Mouse (Mus musculus) forebrain, embryonic 12.5 days (tissue): ENCODE data around the gene Gm20388. TPM values are rescaled to one million over a fixed set of nuclear protein-coding genes. Genes with fewer than 3 reads are reported as not detected.
A peak's percentile ranks its signal among the peaks of the same experiment; 100 is the strongest.
"Not testable (repeated sequence)": the region's sequence is repeated elsewhere in the genome, so short reads cannot be mapped to it uniquely, and the experiment has no call there.

Experiments
- ATAC-seq: fragments of 200-750 bp; cut with Nextera tagmentation; 2 replicates; pipeline ENCODE4 v1.8.0; 2017; ENCODE audit warnings: moderate TSS enrichment; ENCODE audit not compliant: low FRiP score
- H3K27ac ChIP-seq: fragments of 300-500 bp; sonication (generic); 2 replicates; pipeline ENCODE4 v1.5.1; 2016; ENCODE audit warnings: mild to moderate bottlenecking
- H3K27me3 ChIP-seq: fragments of 300-500 bp; sonication (generic); 2 replicates; pipeline ENCODE4 v1.6.1; 2016; ENCODE audit warnings: mild to moderate bottlenecking
- H3K36me3 ChIP-seq: fragments of 300-500 bp; sonication (generic); replicated peaks from 2 replicates; pipeline ENCODE4 v1.6.1; 2016; ENCODE audit warnings: mild to moderate bottlenecking
- H3K4me1 ChIP-seq: fragments of 300-500 bp; sonication (generic); 2 replicates; pipeline ENCODE4 v1.6.1; 2016
- H3K4me2 ChIP-seq: fragments of 300-500 bp; sonication (generic); 2 replicates; pipeline ENCODE4 v1.6.1; 2016; ENCODE audit warnings: mild to moderate bottlenecking, moderate library complexity
- H3K4me3 ChIP-seq: fragments of 300-500 bp; sonication (generic); replicated peaks from 2 replicates; pipeline ENCODE4 v1.5.1; 2016; ENCODE audit warnings: mild to moderate bottlenecking
- H3K9ac ChIP-seq: fragments of 300-500 bp; sonication (generic); 2 replicates; pipeline ENCODE4 v1.6.1; 2016; ENCODE audit warnings: mild to moderate bottlenecking
- H3K9me3 ChIP-seq: fragments of 300-500 bp; sonication (generic); 2 replicates; pipeline ENCODE4 v1.6.1; 2016
- WGBS: fragments of 180-500 bp; shearing (Covaris S2); methylation state at CpG from one replicate; pipeline ENCODE4 v1.1.7; 2016; 5-methylcytosine and 5-hydroxymethylcytosine counted together
- polyA plus RNA-seq: library from polyadenylated mRNA; unstranded; fragments of >200 nt; fragmentation: Nextera tagmentation; extraction: Ambion mirVana; gene quantifications from 2 replicates; pipeline ENCODE4 v1.2.1, GENCODE M21; 2016

The Gm20388 gene
- polyA plus RNA-seq, 1 experiment from 2014 or later: not detected

DNA sequence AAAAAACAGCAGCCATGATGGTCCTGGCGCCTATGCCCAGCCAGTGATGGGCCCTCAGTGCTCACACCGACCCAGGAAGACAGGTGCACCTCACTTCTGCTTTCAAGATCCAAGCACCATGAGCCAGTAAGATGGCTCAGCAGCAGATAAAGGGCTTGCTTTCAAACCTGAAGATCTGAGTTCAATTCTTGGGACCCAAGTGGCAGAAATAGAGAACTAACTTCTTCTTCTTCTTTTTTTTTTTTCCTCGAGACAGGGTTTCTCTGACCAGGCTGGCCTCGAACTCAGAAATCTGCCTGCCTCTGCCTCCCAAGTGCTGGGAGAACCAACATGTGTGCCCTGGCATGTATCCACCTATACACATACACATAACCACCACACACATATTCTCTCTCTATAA is 3509.1 kb downstream of the Gm20388 start:
- ATAC-seq: no peak
- Histone ChIP-seq H3K27me3 (no peaks in the 10 kb centered on the region), H3K27ac (no peak overlapping the region), H3K9me3 (no peaks in the 10 kb centered on the region), H3K9ac (no peak overlapping the region), H3K36me3 (peaks cover 59% of the 10 kb centered on the region), H3K4me2 (no peak overlapping the region), H3K4me3 (no peak overlapping the region), H3K4me1 (peaks cover 31% of the 10 kb centered on the region)
- WGBS: 90% methylated on average over 4 of the region's 4 CpGs

DNA sequence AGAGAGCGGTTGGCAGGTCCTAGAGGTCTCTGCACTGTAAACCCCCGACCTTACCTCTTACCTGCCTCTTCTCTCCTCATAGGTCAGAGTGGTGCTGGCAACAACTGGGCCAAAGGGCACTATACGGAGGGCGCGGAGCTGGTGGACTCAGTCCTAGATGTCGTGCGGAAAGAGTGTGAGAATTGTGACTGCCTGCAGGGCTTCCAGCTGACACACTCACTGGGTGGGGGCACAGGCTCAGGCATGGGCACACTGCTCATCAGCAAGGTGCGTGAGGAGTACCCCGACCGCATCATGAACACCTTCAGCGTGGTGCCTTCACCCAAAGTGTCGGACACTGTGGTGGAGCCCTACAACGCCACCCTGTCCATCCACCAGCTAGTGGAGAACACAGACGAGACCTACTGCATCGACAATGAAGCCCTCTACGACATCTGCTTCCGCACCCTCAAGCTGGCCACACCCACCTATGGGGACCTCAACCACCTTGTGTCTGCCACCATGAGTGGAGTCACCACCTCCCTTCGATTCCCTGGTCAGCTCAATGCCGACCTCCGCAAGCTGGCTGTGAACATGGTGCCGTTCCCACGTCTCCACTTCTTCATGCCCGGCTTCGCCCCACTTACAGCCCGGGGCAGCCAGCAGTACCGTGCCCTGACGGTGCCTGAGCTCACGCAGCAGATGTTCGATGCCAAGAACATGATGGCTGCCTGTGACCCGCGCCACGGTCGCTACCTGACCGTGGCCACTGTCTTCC is 3510.1 kb downstream of the Gm20388 start:
- Histone ChIP-seq H3K4me1 (peaks cover 31% of the 10 kb centered on the region), H3K4me3 (no peak overlapping the region), H3K27me3 (no peaks in the 10 kb centered on the region), H3K9me3 (no peaks in the 10 kb centered on the region), H3K4me2 (no peak overlapping the region), H3K36me3 (peaks cover 59% of the 10 kb centered on the region), H3K9ac (no peak overlapping the region), H3K27ac (no peak overlapping the region)
- 0 out of 2 replicates have a peak, but pooled peaks have one; percentile 15 for ATAC-seq
- WGBS: 95% methylated on average over 34 of the region's 34 CpGs

DNA sequence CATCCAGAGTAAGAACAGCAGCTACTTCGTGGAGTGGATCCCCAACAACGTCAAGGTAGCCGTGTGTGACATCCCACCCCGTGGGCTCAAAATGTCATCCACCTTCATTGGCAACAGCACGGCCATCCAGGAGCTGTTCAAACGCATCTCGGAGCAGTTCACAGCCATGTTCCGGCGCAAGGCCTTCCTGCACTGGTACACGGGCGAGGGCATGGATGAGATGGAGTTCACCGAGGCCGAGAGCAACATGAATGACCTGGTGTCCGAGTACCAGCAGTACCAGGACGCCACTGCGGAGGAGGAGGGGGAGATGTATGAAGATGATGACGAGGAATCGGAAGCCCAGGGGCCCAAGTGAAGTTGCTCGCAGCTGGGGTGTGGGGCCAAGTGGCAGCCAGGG is 3510.7 kb downstream of the Gm20388 start:
- H3K27me3 ChIP-seq: no peaks in the 10 kb centered on the region
- H3K36me3 ChIP-seq: peaks cover 59% of the 10 kb centered on the region
- no peak overlapping the region for H3K9ac ChIP-seq
- WGBS: 91% methylated on average over 19 of the region's 19 CpGs
- no peak overlapping the region for H3K27ac ChIP-seq
- 0 out of 2 replicates have a peak, but pooled peaks cover under 1% of the 10 kb centered on the region for H3K9me3 ChIP-seq
- H3K4me1 ChIP-seq: peaks cover 30% of the 10 kb centered on the region
- ATAC-seq: no peak
- H3K4me2 ChIP-seq: no peak overlapping the region
- H3K4me3 ChIP-seq: no peak overlapping the region

DNA sequence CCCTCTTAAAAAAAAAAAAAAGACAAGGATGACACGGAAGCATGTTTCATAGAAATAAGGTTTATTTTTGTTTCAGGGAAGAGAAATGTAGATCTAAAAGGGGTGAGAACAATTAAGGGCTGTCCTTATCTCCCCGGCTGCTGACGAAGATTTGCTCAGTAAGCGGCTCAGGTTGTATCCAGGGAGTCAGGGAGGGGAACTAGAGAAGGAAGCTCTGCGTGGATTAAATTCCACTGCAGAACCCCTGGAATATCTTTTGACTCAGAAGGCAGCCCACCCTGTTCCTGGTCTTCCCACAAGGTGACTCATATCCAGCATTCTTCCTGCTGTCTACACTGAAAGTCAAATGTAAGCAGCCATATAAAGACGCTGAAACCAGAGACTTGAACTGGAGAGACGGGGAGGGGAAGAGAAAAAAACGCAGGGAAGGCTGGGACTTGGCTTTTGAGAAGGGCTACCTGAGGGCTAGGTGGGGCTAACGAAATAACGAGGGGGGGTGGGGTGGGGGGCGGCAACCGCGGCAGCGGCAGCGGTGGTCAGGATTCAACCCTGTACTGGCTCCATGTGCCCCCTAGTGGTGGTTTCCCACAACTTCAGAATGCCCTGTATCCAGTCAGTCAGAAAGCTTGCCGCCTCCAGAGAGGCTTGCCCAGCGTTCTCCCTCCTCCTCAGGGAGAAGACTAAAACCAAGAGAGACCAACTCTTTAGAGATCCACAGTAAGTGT is 3511.6 kb downstream of the Gm20388 start:
- H3K4me2 ChIP-seq: no peak overlapping the region; the same call in 1 of the 2 replicates
- H3K27ac ChIP-seq: no peak overlapping the region

DNA sequence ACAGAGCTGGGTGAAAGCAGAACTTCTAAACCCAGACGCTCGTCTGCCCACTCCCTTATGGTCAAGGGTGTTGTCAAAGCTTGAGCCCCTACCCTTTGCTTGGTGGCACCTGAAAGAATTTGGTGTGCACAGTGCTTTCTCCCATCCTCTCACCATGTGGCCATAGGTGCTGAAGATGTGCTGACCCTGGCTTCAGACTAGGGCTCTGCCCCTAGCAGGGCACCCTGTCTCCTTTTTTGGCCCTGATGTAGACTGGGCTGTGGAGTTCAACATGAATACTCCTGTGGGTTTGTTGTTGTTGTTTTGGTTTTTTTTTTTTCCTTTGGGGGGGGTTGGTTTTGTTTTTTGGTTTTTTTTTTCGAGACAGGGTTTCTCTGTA is 3512.1 kb downstream of the Gm20388 start:
- Histone ChIP-seq H3K9ac (no peak overlapping the region), H3K27ac (no peak overlapping the region), H3K4me2 (no peak overlapping the region), H3K27me3 (no peaks in the 10 kb centered on the region), H3K36me3 (peaks cover 49% of the 10 kb centered on the region), H3K4me3 (no peak overlapping the region), H3K4me1 (peaks cover 18% of the 10 kb centered on the region), H3K9me3 (peaks cover 15% of the 10 kb centered on the region)
- WGBS: 25% methylated on average over 3 of the region's 3 CpGs
- 0 out of 2 replicates have a peak, but pooled peaks have one; percentile 2 for ATAC-seq

More for the DNA sequence above, 3511.6 kb downstream of the Gm20388 start:
- Histone ChIP-seq H3K9me3 (peaks cover 10% of the 10 kb centered on the region), H3K4me1 (peaks cover 21% of the 10 kb centered on the region), H3K4me3 (0 out of 2 replicates have a peak overlapping the region, but pooled peaks have one; percentile 5), H3K27me3 (no peaks in the 10 kb centered on the region), H3K9ac (no peak overlapping the region), H3K36me3 (peaks cover 53% of the 10 kb centered on the region)
- ATAC-seq: peak; percentile 65
- 20% methylated on average over 17 of the region's 17 CpGs for WGBS

DNA sequence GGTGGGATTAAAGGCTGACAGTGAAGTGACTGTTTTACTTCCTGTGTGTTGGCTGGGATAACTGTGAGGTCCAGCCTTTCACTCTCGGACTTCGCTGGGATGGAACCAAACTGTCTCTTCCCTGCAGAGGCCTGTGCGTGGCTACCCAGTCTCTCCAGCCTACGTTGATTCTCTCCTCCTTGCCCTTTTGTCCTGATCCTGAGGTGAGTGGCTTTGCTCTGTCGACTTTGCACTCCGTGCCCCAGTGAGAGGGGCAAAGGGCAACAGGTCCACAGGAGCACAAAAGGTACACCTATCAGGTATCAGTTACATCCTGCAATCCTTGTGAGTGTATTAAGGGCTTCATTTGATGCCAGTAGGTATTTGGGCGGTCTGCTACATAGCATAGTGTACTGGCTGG is 3512.8 kb downstream of the Gm20388 start, which contains the start of gene Def8:
TSS of gene Def8 (plus strand) at position 87 of the 400 bp plus-strand sequence.
- Histone ChIP-seq H3K27me3 (no peaks in the 10 kb centered on the region), H3K4me1 (peaks cover 13% of the 10 kb centered on the region), H3K9me3 (peaks cover 22% of the 10 kb centered on the region), H3K9ac (no peak within 1 kb of the TSS), H3K36me3 (peaks cover 42% of the 10 kb centered on the region), H3K4me3 (0 out of 2 replicates have a peak within 1 kb of the TSS, but pooled peaks have one; percentile 5), H3K4me2 (no peak within 1 kb of the TSS; the same call in 1 of the 2 replicates), H3K27ac (no peak within 1 kb of the TSS)
- ATAC-seq: no peak
- WGBS: 77% methylated on average over 7 of the region's 7 CpGs

DNA sequence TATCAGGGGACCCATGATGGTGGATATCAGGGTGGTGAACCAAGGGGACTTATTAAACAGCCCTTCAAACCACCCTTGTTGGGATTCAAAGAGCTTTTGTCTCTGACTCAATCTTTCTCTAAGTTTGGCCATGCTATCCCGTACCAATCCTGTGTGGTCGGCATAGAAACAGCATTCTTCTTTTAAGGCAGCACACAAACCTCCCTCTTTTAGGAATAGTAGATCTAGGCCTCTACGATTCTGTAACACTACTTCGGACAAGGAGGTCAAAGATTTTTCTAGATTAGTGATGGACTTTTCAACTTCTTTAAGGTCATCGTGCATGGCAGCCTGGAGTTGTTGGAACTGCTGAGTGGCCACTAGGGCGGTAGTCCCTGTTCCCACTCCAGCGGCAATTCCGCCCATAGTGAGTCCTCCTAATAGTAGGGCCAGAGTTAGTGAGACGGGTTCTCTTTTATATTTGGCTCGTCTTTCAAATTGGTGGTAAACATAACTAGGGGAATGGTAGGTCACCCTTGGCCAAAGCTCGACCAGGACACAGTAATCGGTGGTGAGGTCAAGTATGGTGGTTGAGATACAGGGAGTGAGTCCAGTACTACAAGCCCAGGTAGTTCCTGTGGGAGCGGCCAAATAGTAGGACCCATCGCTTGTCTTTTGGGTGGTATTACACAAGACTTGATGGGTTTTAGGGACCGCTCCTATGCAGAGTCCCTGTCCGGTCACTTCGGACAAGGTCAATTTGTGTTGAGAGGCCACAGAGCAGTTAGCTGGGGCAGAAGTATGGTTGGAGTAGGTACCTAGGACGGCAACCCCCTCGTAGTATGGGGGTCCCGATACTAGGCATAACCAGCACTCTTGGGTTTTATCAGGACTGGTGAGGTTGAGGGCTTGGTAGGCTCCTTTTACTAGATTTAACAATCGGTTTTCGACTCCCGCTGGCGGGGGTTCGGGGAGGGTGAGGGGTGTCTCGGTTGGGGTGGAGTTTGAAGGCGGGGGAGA is 3516.2 kb downstream of the Gm20388 start:
- WGBS: 95% methylated on average over 27 of the region's 27 CpGs
- peaks cover 9% of the 10 kb centered on the region; the same call in 1 of the 2 replicates for H3K36me3 ChIP-seq

DNA sequence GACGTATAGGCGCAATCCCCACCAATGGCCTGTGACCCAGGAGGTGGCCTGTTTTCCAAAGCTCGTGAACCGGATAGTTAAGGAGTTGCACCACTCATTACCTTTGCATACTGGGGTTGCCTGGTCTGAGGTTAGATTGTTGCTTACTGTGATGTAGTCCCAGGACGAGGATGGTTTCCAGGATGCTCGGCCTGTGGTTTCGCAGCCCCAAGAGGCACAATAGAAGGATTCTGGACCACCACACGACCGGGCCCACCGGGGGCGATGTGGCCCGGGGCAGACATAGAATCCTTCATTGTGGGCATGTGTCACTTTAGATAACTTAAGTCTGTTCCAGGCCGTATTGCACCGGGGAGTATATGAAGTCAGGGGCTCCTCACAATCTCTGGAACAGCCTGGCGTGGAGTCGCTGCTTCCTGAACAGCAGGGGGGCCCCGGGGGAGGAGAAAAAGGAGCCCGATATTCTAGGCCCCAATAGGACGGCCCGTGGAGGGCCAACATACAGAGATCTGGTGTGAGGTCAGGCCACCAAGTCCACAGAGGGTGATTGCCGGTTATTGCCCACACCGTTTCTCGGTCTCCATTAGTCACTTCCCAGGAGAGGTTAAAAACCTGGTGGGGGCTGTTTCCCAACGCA is 3517.1 kb downstream of the Gm20388 start:
- no peak overlapping the region for H3K27ac ChIP-seq
- 0 out of 2 replicates have a peak, but pooled peaks cover under 1% of the 10 kb centered on the region for H3K4me1 ChIP-seq
- H3K9me3 ChIP-seq: peaks cover 55% of the 10 kb centered on the region
- H3K9ac ChIP-seq: no peak overlapping the region
- no peak for ATAC-seq
- H3K36me3 ChIP-seq: peaks cover under 1% of the 10 kb centered on the region; the same call in 1 of the 2 replicates
- H3K4me2 ChIP-seq: no peak overlapping the region
- no peaks in the 10 kb centered on the region for H3K27me3 ChIP-seq
- no peak overlapping the region for H3K4me3 ChIP-seq
- 97% methylated on average over 24 of the region's 24 CpGs for WGBS

More for the DNA sequence above, 3516.2 kb downstream of the Gm20388 start:
- no peak overlapping the region for H3K4me3 ChIP-seq
- no peak overlapping the region for H3K27ac ChIP-seq
- H3K27me3 ChIP-seq: no peaks in the 10 kb centered on the region
- ATAC-seq: no peak
- H3K4me1 ChIP-seq: peaks cover 9% of the 10 kb centered on the region; the same call in 1 of the 2 replicates
- no peak overlapping the region for H3K9ac ChIP-seq
- H3K9me3 ChIP-seq: peaks cover 45% of the 10 kb centered on the region
- no peak overlapping the region for H3K4me2 ChIP-seq

DNA sequence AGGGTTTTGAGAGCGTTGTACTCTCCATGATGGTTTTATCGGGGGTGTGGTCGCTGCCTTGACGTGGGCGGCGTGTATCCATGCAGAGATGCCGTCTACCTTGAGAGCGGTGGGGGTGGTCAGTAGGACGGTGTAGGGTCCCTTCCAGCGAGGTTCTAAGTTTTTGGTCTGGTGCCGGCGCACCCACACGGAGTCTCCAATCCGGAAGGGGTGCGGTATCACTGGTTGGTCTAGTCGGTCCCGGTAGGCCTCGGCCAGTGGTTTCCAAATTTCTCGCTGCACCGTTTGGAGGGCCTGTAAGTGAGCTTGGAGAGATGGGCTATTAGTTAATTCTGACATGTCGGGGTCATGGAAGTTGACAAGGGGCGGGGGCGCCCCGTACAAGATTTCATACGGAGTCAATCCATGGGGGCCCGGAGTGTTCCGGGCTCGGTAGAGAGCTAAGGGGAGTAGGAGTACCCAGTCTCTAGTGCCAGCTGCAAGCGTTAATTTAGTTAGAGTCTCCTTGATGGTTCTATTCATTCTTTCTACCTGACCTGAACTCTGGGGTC is 3517.8 kb downstream of the Gm20388 start:
- Histone ChIP-seq H3K4me3 (no peak overlapping the region), H3K9me3 (peaks cover 56% of the 10 kb centered on the region), H3K36me3 (no peaks in the 10 kb centered on the region), H3K27ac (no peak overlapping the region), H3K4me2 (no peak overlapping the region), H3K4me1 (no peaks in the 10 kb centered on the region), H3K27me3 (no peaks in the 10 kb centered on the region), H3K9ac (no peak overlapping the region)
- WGBS: 98% methylated on average over 29 of the region's 29 CpGs
- no peak for ATAC-seq

DNA sequence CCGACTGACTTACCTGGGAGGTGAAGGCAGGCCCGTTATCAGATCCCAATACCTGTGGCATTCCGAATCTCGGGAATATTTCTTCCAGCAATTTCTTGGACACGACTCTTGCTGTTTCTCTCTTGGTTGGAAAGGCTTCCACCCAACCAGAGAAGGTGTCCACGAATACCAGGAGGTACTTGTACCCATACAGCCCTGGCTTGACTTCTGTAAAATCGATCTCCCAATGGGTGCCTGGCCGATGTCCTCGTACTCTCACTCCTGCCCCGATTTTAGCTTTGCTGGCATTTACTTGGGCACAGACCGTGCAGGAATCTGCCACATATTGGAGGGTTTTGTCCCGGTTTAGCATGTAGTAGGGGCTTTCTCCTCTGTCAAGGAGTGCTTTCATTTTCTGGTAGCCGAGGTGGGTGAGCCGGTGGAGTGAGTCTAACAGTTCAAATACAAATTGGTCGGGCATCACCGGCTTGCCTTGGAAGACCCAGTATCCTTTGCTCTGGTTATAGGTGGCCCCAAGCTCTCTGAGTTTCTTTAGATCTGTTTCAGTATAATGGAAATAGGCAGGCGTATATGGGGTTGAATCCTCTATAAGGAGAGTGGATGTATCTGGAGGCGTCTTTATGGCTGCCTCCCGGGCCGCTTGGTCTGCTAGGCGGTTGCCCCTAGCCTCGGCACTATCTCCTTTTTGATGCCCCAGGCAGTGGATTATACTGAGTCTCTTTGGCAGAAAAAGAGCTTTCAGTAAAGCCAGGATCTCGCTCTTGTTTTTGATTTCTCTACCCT is 3518.5 kb downstream of the Gm20388 start:
- no peak overlapping the region for H3K4me2 ChIP-seq
- peaks cover 56% of the 10 kb centered on the region for H3K9me3 ChIP-seq
- WGBS: 96% methylated on average over 23 of the region's 23 CpGs
- ATAC-seq: no peak
- no peak overlapping the region for H3K9ac ChIP-seq
- no peaks in the 10 kb centered on the region for H3K27me3 ChIP-seq
- no peaks in the 10 kb centered on the region for H3K36me3 ChIP-seq
- H3K4me1 ChIP-seq: no peaks in the 10 kb centered on the region
- no peak overlapping the region for H3K27ac ChIP-seq
- H3K4me3 ChIP-seq: no peak overlapping the region

DNA sequence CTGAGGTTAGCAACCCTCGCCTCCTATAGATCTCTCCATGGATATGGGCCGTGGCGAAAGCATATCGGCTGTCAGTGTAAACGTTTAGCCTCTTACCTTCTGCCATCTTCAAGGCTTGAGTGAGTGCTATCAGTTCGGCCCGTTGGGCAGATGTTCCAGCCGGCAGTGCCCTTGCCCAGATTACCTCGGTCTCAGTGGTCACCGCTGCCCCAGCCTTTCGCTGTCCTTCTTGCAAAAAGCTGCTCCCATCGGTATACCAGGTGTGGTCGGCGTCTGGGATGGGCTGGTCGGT is 3519.0 kb downstream of the Gm20388 start:
- not testable (repeated sequence) for H3K9ac ChIP-seq, H3K4me1 ChIP-seq, H3K27ac ChIP-seq, H3K36me3 ChIP-seq, H3K4me3 ChIP-seq, H3K4me2 ChIP-seq, H3K27me3 ChIP-seq, ATAC-seq
- H3K9me3 ChIP-seq: peaks cover 60% of the 10 kb centered on the region
- WGBS: 95% methylated on average over 15 of the region's 15 CpGs
